Mouse (Mus musculus) lung, embryonic 16.5 days (tissue): ENCODE results near the gene Srrm1. TPM values are rescaled to one million over a fixed set of nuclear protein-coding genes. Genes with fewer than 3 reads are reported as not detected.

Experiments
- ATAC-seq: fragments of 200-750 bp; cut with Nextera tagmentation; 2 replicates; pipeline ENCODE4 v1.8.0; 2017; ENCODE audit warnings: low read depth, mild to moderate bottlenecking, moderate library complexity
- H3K27ac ChIP-seq: fragments of 300-500 bp; sonication (generic); 2 replicates; pipeline ENCODE4 v1.5.1; 2014; ENCODE audit warnings: mild to moderate bottlenecking, control low read depth, low read length
- H3K27me3 ChIP-seq: fragments of 300-500 bp; sonication (generic); 2 replicates; pipeline ENCODE4 v1.6.1; 2014; ENCODE audit warnings: low read depth, low read length, mixed read lengths; ENCODE audit not compliant: control insufficient read depth, insufficient read depth
- H3K36me3 ChIP-seq: fragments of 300-500 bp; sonication (generic); 2 replicates; pipeline ENCODE4 v1.6.1; 2014; ENCODE audit warnings: low read length; ENCODE audit not compliant: control insufficient read depth, insufficient read depth
- H3K4me1 ChIP-seq: fragments of 300-500 bp; sonication (generic); replicated peaks from 2 replicates; pipeline ENCODE4 v1.6.1; 2014; ENCODE audit warnings: low read length, mixed read lengths; ENCODE audit not compliant: control insufficient read depth, insufficient read depth
- H3K4me2 ChIP-seq: fragments of 300-500 bp; sonication (generic); 2 replicates; pipeline ENCODE4 v1.6.1; 2014; ENCODE audit warnings: low read depth, low read length, control low read depth
- H3K4me3 ChIP-seq: fragments of 300-500 bp; sonication (generic); 2 replicates; pipeline ENCODE4 v1.5.1; 2014; ENCODE audit warnings: mild to moderate bottlenecking, low read length, control low read depth
- H3K9ac ChIP-seq: fragments of 300-500 bp; sonication (generic); 2 replicates; pipeline ENCODE4 v1.6.1; 2014; ENCODE audit warnings: low read length, control low read depth
- H3K9me3 ChIP-seq: fragments of 300-500 bp; sonication (generic); 2 replicates; pipeline ENCODE4 v1.6.1; 2016; ENCODE audit warnings: low read length; ENCODE audit not compliant: control insufficient read depth
- WGBS: fragments of 180-500 bp; shearing (Covaris S2); extraction: QIAGEN DNeasy Blood & Tissue Kit; methylation state at CpG from one replicate; pipeline ENCODE4 v1.1.7; 2014; 5-methylcytosine and 5-hydroxymethylcytosine counted together
- polyA plus RNA-seq: library from polyadenylated mRNA; unstranded; fragments of >200 nt; fragmentation: Nextera tagmentation; extraction: Ambion mirVana; gene quantifications from 2 replicates; pipeline ENCODE4 v1.2.1, GENCODE M21; 2015

The Srrm1 gene
- polyA plus RNA-seq, 1 experiment from 2014 or later = 220 TPM

DNA sequence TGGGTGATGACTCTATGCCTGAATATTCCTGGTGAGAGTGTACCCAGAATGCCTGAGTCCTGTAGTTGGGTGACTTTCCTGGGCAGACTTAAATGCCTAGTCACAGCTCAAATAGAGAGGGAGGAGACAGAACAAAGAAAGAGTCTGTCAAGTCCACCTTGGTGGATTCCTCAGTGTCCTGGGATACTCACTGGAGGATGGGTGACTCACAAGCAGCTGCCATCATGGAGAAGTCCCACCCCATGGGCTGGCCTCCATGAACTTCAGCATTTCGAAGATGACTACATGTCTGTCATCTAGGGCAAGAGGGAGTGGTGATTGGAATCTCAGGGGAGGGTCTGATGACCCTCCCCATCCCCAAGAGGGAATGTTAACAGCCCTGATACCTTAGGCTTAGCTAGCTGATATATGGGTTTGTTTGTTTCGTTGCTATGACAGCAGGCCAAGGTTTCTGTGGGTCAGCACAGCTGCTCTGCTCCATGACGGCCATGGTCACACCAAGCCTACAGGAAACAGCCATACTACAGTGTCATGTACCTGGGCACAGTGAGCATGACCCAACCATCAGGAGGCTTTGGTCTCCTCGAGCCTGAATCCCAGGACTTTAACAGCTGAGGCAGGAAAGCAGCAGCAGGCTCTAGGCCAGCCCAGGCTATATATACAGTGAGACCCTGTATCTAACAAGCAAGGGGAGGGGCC is 76.3 kb downstream of the Srrm1 start:
- no peak overlapping the region for H3K4me3 ChIP-seq
- 52% methylated on average over 4 of the region's 4 CpGs for WGBS
- H3K36me3 ChIP-seq = no peaks in the 10 kb centered on the region
- H3K4me1 ChIP-seq = peaks cover 6% of the 10 kb centered on the region; the same call in 1 of the 2 replicates
- no peaks in the 10 kb centered on the region for H3K9me3 ChIP-seq
- no peak for ATAC-seq
- H3K9ac ChIP-seq = no peak overlapping the region
- no peak overlapping the region for H3K27ac ChIP-seq
- H3K27me3 ChIP-seq = no peaks in the 10 kb centered on the region
- H3K4me2 ChIP-seq = no peak overlapping the region

DNA sequence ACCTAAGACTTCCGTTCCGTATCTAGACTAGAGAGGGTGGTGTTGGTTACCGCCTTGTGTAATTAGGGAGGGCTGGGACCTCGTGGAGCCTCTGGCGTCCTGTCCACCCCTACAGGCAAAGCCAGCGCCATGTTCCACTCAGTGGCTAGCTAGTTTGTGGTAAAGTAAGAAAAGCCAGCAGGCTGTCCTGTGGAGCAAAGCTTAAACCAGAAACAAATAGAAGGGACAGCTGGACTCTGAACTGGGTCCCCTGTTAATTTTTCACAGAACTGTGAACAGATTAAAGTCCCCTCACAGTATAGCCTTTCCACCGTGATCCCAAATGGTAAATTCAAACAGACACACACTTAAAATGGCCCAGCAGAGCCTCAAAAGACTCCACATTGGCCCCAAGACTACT is 78.4 kb downstream of the Srrm1 start:
- no peaks in the 10 kb centered on the region for H3K27me3 ChIP-seq
- H3K27ac ChIP-seq = no peak overlapping the region
- WGBS = 78% methylated on average over 7 of the region's 7 CpGs
- H3K9me3 ChIP-seq = no peaks in the 10 kb centered on the region
- H3K4me3 ChIP-seq = no peak overlapping the region
- H3K4me1 ChIP-seq = peaks cover 16% of the 10 kb centered on the region
- ATAC-seq = no peak
- no peaks in the 10 kb centered on the region for H3K36me3 ChIP-seq
- no peak overlapping the region for H3K9ac ChIP-seq
- no peak overlapping the region for H3K4me2 ChIP-seq

DNA sequence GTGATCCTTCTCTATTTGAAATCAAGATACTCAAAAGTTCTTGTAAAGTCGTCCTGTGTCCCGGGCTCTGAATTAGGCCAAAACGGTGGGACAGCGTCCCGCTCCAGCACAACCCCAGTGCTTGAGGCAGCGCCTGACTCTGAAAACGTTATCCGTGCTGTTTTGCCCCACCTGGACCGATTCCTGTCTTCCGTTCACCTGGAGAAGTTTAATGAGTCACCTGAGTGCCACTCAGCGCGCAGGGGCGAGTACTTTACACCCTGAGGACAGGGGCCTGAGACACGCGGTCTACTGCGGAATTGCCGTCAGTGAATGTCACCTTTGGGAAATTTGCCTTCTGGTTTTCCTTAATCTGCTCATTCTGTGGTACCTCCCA is 79.8 kb downstream of the Srrm1 start:
- peak overlapping the region; percentile 50 for H3K4me3 ChIP-seq
- H3K36me3 ChIP-seq = no peaks in the 10 kb centered on the region
- H3K27me3 ChIP-seq = no peaks in the 10 kb centered on the region
- WGBS = 5% methylated on average over 17 of the region's 17 CpGs
- H3K4me2 ChIP-seq = peak overlapping the region; percentile 61
- H3K4me1 ChIP-seq = peaks cover 23% of the 10 kb centered on the region
- ATAC-seq = peak; percentile 15
- H3K9me3 ChIP-seq = no peaks in the 10 kb centered on the region
- H3K27ac ChIP-seq = peak overlapping the region; percentile 68
- peak overlapping the region; percentile 59 for H3K9ac ChIP-seq

DNA sequence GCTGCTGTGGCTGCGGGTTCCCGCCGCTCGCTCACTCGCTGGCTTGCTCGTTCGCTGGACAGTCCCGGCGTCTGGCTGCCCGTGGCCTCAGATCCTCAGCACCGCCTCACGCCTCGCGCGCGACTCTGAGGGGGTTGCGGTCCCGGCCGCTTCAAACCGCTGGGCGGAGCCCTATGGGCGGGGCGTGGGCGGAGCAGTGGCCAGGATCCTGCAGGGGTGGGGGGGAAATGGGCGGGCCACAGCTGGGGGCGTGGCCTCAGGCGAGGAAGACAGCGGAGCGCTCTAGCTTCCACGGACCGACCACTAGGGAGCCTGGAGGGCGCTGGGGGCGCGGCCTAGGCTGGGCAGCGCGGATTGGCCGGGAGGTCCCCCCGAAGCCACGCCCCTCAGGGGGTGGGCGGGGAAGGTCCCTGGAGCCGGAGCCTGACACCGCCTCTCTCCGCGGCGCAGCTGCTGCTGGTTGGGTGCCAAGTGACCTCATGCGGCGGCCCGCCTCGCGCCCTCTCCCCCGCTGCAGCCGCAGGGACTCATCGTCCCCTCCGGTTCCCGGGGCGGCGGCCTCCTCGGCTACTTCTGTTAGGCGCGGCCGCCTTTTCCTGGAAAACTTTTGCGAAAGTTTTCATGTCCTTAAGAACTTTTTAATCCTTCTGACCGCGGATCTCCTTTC is 80.3 kb downstream of the Srrm1 start, which contains the start of gene Clic4:
Gene Clic4, minus strand, starts transcription at position 175 of the 667 bp plus-strand sequence.
- peaks cover 26% of the 10 kb centered on the region for H3K4me1 ChIP-seq
- no peaks in the 10 kb centered on the region for H3K27me3 ChIP-seq
- peak within 1 kb of the TSS; percentile 66 for H3K4me2 ChIP-seq
- no peaks in the 10 kb centered on the region for H3K36me3 ChIP-seq
- H3K27ac ChIP-seq = peak within 1 kb of the TSS; percentile 94
- peak within 1 kb of the TSS; percentile 76 for H3K4me3 ChIP-seq
- peak; percentile 98 for ATAC-seq
- WGBS = 0% methylated on average over 56 of the region's 64 CpGs
- H3K9me3 ChIP-seq = no peaks in the 10 kb centered on the region
- peak within 1 kb of the TSS; percentile 82 for H3K9ac ChIP-seq

DNA sequence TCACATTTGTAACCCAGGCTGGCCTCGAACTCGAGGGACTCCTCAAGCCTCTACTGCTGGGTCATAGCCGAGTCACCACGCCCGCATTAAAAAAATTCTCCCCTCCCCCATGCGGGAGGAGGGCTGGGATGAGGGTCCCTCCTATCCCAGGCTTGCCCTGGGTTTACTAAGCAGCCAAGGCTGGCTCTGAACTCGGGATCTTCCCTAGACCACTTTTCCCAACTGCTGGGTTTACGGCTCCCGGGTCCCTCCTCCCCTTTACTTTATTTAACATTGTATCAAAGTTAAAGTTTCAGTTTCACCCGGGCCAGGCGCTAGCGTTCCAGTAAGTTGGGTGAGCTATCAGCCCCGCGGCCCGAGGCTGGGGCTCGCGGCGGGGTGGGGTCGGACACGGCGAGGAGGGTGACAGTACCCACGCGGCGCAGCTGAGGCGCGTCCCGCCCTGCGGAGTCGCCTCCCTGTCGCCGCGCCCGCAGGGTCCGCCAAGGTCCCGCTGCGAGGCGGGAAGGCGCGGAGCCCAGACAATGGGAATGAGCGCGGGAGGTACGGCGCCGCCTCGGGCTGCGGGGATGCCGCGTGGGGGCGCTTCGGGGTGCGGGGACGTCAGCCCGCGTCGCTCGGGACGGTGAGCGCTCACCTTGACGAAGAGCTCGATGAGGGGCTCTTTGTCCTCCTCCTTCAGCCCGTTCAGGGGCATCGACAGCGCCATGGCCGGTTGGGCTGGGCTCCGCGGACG is 81.1 kb downstream of the Srrm1 start:
- Histone ChIP-seq H3K9me3 (no peaks in the 10 kb centered on the region), H3K4me3 (peak overlapping the region; percentile 76), H3K27me3 (no peaks in the 10 kb centered on the region), H3K9ac (peak overlapping the region; percentile 82), H3K36me3 (no peaks in the 10 kb centered on the region), H3K4me1 (peaks cover 33% of the 10 kb centered on the region), H3K4me2 (peak overlapping the region; percentile 66), H3K27ac (peak overlapping the region; percentile 94)
- peak; percentile 36 for ATAC-seq
- WGBS = under 1% methylated on average over 54 of the region's 67 CpGs

DNA sequence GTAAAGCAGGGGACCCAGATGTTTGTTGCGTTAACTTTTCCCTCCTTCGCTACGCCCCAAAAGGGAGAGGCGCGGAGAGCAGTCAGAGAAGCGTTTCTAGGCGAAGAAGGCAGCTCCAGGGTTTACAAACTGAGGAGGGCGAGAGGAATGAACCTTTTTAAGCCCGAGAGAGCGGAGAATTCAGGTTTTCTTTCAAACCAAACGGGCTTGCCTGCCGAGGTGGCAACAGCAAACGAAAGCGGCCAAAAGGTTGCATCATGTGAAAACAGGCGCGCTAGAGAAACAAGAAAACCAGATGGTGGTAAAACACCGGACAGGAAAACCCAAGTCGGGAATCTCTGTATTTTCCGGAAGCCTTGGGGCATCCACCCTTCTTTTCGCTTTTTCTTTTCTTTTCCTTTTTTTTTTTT is 81.7 kb downstream of the Srrm1 start:
- no peak for ATAC-seq
- Histone ChIP-seq H3K9ac (peak overlapping the region; percentile 82), H3K36me3 (no peaks in the 10 kb centered on the region), H3K27me3 (no peaks in the 10 kb centered on the region), H3K4me1 (peaks cover 38% of the 10 kb centered on the region), H3K4me2 (peak overlapping the region; percentile 66), H3K9me3 (no peaks in the 10 kb centered on the region), H3K27ac (peak overlapping the region; percentile 94), H3K4me3 (peak overlapping the region; percentile 76)
- under 1% methylated on average over 20 of the region's 20 CpGs for WGBS

Other genes starting within 250 kb of the Srrm1 start
- 0.16 and 0.19 TPM in 2 replicates for gene Runx3, start 232.7 kb downstream of the Srrm1 start, polyA plus RNA-seq
- gene Clic4, start 80.5 kb downstream of the Srrm1 start, polyA plus RNA-seq = 170 and 179 TPM in 2 replicates
- gene Ncmap, start 44.9 kb upstream of the Srrm1 start, polyA plus RNA-seq = 7.4 and 8.5 TPM in 2 replicates
- gene Rcan3, start 80.5 kb upstream of the Srrm1 start, polyA plus RNA-seq = 10.7 and 11.8 TPM in 2 replicates
- gene Stpg1, start 141.5 kb upstream of the Srrm1 start, polyA plus RNA-seq = 0.77 and 1.4 TPM in 2 replicates
- gene Nipal3, start 141.7 kb upstream of the Srrm1 start, polyA plus RNA-seq = 4.8 and 6.0 TPM in 2 replicates
- 3.8 and 4.7 TPM in 2 replicates for gene Grhl3, start 220.3 kb upstream of the Srrm1 start, polyA plus RNA-seq